Mouse (Mus musculus) kidney, adult 8-10 months (tissue): ENCODE data around the gene Hist1h3d.

Source experiments
- DNase-seq, 2 experiments: peaks; one replicate each; pipeline ENCODE4 v3.0.0; 2022

The Hist1h3d gene

GRCm38 (mm10) chr13:23622861-23623450, 47.4 kb downstream of the Hist1h3d start:
- peak in 1 of 2 experiments; percentile 26 for DNase-seq
